Mouse (Mus musculus): ENCODE measurements around the gene Scamp4.
A peak's percentile ranks its signal among the peaks of the same experiment; 100 is the strongest.

GRCm38 (mm10) chr10:80566375-80567092, 36.1 kb upstream of the Scamp4 start:
- TF ChIP-seq EP300 (IDR thresholded peaks at IDR 0.05; ENCODE audit: low read depth) = no peak
- TF ChIP-seq CTCF (IDR thresholded peaks at IDR 0.05; ENCODE audit: low read depth) = peak; percentile 93
